Mouse (Mus musculus): ENCODE results near the gene Pzp.

DNA sequence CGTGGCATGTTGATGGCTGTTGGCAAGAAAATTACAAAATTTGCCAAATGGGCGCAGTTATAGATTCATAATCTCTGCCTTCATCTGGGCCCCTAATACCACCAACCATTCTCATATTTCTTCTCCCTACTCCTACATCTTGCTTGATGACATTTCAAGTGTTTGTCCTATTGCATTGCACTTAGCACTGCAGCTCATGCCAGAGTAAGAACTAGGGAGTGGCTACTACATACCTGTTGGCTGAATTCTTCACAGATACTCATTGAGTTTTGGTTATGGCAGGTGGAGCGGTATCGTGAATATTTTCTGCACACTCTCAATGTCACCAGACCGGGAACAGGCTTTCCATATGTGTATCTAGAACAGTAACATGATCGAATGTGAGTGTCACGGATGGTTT lies 7.4 kb downstream of the Pzp start:
- no peak for TF ChIP-seq GATA1 (IDR thresholded peaks at IDR 0.05; ENCODE audit: borderline replicate concordance, low read length)
- TF ChIP-seq FLI1 (IDR thresholded peaks at IDR 0.05; ENCODE audit: low read length), result no peak
